Mouse (Mus musculus) thymus, postnatal 14 days (tissue): Measurements from ENCODE around the gene Olfr1251.
"Not testable (repeated sequence)": the region's sequence is repeated elsewhere in the genome, so short reads cannot be mapped to it uniquely, and the experiment has no call there.

Experiments
- DNase-seq: peaks from one replicate; pipeline ENCODE4 v3.0.0; 2021

Olfr1251 gene

GRCm38 (mm10) chr2:89671836-89672235, at the start of gene Olfr1251:
Gene Olfr1251, minus strand, starts transcription at chr2:89671936.
- no peak for DNase-seq

GRCm38 (mm10) chr2:89691980-89692379, 20.2 kb upstream of the Olfr1251 start:
- DNase-seq = no peak

- DNase-seq = no peak
These were observed 10.4 kb downstream of the Olfr1251 start, which contains the start of gene Olfr1250 for GRCm38 (mm10) chr2:89661367-89661766. Gene Olfr1250, minus strand, starts transcription at chr2:89661467.

- no peak for DNase-seq
These were observed 36.9 kb downstream of the Olfr1251 start, which contains the start of gene Olfr1249 for GRCm38 (mm10) chr2:89634883-89635282. Gene Olfr1249, minus strand, starts transcription at chr2:89634983.

GRCm38 (mm10) chr2:89618145-89618544, 53.6 kb downstream of the Olfr1251 start, which contains the start of gene Olfr1248:
Gene Olfr1248, minus strand, starts transcription at chr2:89618245.
- DNase-seq = not testable (repeated sequence)
